Mouse (Mus musculus) right cerebral cortex, postnatal 14 days (tissue): ENCODE data around the gene Zfp574.

ENCODE experiments used
- DNase-seq: peaks from one replicate; pipeline ENCODE4 v3.0.0; 2022

Gene Zfp574

DNA sequence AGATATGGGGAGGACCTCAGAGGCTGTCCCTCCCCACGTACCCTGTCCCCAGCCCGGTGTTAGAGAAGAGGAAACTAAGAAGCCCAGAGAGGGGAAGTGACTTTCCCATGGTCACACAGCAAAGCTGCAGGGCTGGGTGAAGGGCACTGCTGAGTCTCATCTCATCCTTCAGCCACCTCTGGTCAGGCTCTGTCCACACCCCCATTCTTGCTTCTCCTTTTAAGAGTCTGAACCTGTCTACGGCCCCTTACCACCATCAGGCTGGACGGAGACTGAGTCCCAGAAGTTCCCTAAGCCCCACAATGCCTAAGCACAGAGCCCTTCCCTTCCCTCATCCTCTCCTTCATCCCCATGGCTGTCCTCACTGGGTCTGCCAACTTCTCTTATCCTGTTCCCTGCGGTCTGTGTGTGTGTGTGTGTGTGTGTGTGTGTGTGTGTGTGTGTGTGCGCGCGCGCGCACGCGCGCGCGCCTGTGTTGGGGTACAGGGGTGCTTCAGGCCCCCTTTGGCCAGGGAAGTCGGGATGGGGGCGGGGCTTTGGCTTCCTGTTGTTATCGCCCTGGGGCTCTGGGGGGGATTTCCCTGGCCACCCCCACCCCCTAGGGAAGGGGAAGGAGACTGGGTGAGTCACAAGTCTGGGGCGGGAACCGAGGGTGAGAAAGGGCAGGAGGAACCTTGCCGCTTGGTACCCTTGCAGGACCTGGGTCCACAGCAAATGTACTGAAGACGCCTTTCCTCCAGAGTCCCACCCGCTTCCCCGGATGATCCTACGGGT, 47.9 kb downstream of the Zfp574 start:
- peak; percentile 54 for DNase-seq

DNA sequence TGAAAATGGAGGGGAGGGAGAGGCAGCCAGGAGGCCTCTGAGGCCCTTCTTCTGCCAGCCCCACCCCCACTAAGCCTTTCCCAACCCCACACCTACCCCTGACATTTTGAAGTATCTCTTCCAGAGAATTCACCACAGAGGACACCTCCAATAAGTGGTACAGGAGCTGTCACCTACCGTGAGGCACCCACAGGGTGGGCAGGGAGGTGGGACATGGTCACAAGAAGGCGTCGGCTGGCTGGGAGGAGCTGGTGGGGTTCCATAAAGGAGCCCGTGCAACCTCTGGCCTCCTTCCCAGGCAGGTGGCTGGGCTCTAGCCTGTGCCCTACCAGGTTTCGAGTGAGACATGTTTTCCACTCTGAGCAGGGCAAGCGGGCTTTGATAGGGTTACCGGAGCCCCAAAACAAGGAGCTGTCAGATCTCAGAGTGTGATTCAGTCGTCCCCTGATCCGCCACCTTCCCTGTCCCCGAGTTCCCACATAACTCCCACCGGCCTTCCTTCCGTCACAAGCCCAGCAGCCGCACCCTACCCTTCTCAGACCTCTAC, 48.9 kb downstream of the Zfp574 start:
- no peak for DNase-seq

DNA sequence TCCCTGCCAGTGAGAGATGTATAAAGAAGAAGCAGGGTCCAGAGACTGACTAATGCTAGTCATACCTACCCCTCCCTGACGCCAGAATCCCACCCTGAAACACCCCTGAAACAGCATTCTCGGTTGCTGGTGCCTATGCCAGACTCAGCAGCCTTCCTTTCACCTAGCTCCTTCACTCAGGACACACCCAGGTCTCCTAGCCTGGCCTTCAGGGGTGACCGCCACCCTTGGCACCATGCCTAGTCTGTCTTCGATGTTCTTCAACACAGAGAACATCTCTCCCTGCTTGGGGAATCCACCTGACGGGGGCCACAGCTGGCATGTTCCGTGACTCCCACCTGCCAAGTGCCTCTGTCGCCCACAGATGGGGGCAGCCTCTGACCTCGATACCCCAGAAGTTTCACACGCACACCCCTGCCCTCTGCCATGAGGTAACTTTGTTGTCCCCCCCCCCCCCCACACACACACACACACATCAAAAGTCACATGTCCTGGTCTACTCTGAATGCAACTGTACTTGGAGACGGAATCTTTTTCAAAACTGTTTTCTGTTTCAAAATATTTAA, 53.4 kb downstream of the Zfp574 start:
- no peak for DNase-seq

DNA sequence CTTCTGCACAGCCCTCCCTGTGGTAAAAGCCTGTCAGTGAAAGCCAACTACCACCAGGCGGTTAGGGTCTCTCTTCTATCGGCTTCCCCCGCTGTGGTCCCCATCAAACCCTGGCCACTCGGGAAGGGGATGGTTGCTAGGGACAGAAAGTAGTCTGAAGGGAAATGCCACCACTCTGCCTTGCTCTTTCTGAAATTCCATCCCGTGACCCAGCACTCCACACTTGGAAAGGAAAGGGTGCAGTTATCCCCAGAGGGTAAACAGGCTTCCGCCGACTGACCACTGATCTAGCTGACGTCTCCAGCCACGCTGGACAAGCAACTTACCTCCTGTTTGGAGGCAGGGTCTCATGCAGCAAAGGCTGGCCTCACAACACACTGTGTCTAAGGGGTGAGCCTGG, 55.6 kb downstream of the Zfp574 start:
- DNase-seq: no peak

DNA sequence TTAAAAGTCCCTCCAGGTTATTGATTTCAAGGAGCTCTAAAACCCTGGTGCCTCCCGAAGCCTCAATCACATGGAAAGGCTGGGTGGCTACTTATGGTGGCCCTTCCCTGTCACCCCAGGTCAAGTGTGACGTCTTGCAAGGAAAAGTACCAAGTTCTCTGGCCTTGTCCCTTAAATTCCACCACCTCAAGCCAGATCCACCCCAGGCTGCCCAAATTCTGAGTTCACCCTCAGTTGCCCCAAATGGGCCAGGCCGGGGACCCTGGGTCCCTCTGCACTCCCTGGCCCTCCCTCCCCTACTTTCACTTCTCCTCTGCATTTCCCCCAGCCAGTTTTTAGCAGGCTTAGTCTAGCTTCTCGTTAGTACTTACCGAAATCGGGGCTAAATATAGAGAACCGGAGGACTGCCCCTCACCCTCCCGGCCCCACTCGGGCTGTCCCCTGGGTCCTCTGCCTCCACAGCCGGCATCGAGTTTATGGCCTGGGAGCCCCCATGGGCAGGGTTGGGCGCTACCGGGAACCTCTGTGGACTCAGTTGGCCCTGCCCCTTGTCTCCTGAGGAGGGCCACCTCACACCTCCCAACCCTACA, 57.1 kb downstream of the Zfp574 start:
- no peak for DNase-seq

DNA sequence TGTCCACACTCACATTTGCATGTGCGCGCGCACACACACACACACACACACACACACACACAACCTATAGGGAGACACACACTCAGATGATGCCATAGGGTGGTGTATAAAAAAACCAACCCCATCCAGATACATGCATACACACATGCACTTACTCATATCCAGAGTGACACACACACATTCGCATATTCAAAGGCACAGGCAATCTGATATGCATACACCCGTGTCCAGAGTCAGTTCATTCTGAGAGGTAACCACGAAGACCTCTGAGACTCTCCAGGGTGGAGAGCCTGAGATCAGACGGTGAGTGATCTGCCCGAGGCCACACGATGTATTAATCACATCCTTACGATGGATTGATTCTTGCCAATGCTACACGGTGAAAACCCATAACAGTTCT, 58.2 kb downstream of the Zfp574 start:
- no peak for DNase-seq

DNA sequence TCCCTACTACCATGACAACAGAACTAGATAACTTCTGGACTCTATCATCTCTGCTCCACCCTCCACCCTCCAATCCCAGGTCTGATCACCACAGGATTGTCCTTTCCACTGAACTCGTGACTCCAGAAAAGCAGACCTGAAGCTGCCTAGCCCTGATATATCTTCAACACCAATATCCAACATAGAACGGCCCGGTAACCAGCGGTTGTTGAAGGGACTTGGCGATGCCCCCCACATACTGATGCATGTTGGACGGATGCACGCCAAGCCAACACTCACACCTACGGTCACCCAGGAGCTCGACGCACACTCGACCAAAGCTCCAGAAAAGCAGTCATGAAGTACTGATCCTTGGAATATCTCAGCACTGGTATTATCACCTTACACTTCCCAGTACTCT, 58.9 kb downstream of the Zfp574 start:
- no peak for DNase-seq

DNA sequence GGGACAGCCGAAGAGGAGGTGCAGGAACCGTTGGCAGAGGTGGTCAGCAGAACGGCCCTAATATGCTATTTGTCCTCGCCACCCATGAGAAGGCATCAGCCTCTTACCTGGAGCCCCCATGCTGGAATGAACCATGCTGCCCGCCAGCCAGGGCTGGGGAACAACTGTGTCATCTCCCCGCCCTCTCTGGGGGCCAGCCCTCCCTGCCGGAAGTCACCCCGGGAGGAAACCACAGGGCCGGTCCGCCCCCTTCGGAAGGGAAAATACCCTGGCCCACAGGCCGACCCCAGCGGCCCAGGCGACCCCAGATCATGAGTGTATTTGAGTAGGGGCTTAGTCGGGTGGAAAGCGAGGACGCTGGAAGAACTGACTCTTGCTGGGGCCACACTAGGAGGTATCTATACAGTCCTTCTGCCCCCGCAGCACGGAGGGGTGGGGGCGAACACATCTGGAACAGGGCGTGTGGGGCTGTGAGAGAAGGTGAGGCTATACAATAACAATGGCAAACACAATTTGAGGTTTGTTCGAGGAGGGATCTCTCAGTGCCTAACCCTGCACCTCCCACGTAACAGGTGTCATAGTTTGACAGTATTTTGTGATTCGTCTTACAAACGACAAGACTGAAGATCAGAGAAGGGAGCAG, 60.1 kb downstream of the Zfp574 start:
- no peak for DNase-seq
